Mouse (Mus musculus): Measurements from ENCODE around the gene Ppp2r5a.

- no peak for TF ChIP-seq POLR2A (IDR thresholded peaks at IDR 0.05; ENCODE audit: insufficient read length, low read depth)
- no peak for TF ChIP-seq MYOG (IDR thresholded peaks at IDR 0.05; ENCODE audit: control insufficient read depth in 1 of 3, insufficient read depth in 1 of 3, insufficient read length in 2 of 3, low read depth in 2 of 3)
- no peak for TF ChIP-seq USF1 (IDR thresholded peaks at IDR 0.05; ENCODE audit: low read depth)
- no peak for TF ChIP-seq MAX (IDR thresholded peaks at IDR 0.05; ENCODE audit: low read depth)
- TF ChIP-seq E2F4 (IDR thresholded peaks at IDR 0.05; ENCODE audit: insufficient read depth): no peak
- TF ChIP-seq CEBPB (IDR thresholded peaks at IDR 0.05; ENCODE audit: insufficient read depth, poor library complexity, severe bottlenecking): no peak
- TF ChIP-seq POLR2AphosphoS2 (IDR thresholded peaks at IDR 0.05; ENCODE audit: insufficient read length, low read depth): no peak
- no peak for TF ChIP-seq TCF3 (IDR thresholded peaks at IDR 0.05; ENCODE audit: insufficient read length, low read depth)
Measured at GRCm38 (mm10) chr1:191303736-191304135, 99.3 kb downstream of the Ppp2r5a start.

Measured in myocyte (in vitro differentiated cells).